ENCODE assay signal across 8 mouse cellular contexts in genomic region chr7:100465248-100465647, GRCm38 (mm10). TPM values are rescaled to one million over a fixed set of nuclear protein-coding genes. Genes with fewer than 3 reads are reported as not detected.
DNase-seq lines count a peak whose midpoint lies in the region; ATAC-seq and TF ChIP-seq lines count a peak whose summit lies in the region.

No protein-coding gene starts in this region.

- H3K4me1 ChIP-seq in intestine, embryonic 16.5 days (ENCODE audit: control insufficient read depth, insufficient read depth, low read length), result peaks cover 11% of the 10 kb centered on the region
- peaks cover 96% of the 10 kb centered on the region for H3K4me1 ChIP-seq in liver, embryonic 13.5 days (replicated peaks)
- H3K4me1 ChIP-seq in midbrain, postnatal 0 days (ENCODE audit: insufficient read depth, low read length), result no peaks in the 10 kb centered on the region

- H3K4me3 ChIP-seq in gastrocnemius, adult 2 months, result peak overlapping the region; percentile 60
- no peak overlapping the region for H3K4me3 ChIP-seq in intestine, embryonic 16.5 days (ENCODE audit: low read length)
- H3K4me3 ChIP-seq in liver, embryonic 13.5 days (replicated peaks), result peak overlapping the region; percentile 70
- no peak overlapping the region for H3K4me3 ChIP-seq in midbrain, postnatal 0 days (ENCODE audit: low read depth, low read length)

- no peak for TF ChIP-seq CTCF in gastrocnemius, adult 2 months (IDR thresholded peaks at IDR 0.05)
- TF ChIP-seq CTCF in midbrain, postnatal 0 days (IDR thresholded peaks at IDR 0.05), result no peak

- WGBS in intestine, embryonic 16.5 days, result 68% methylated on average over 4 of the region's 4 CpGs
- 64% methylated on average over 4 of the region's 4 CpGs for WGBS in liver, embryonic 13.5 days (ENCODE audit: insufficient replicate concordance)
- 80% methylated on average over 4 of the region's 4 CpGs for WGBS in midbrain, postnatal 0 days

- H3K9me3 ChIP-seq in intestine, embryonic 16.5 days (ENCODE audit: control insufficient read depth, low read length), result no peaks in the 10 kb centered on the region
- H3K9me3 ChIP-seq in liver, embryonic 13.5 days (replicated peaks), result no peaks in the 10 kb centered on the region
- no peaks in the 10 kb centered on the region for H3K9me3 ChIP-seq in midbrain, postnatal 0 days (ENCODE audit: low read length)

- H3K9ac ChIP-seq in intestine, embryonic 16.5 days (ENCODE audit: low read depth, low read length), result peak overlapping the region; percentile 17; the same call in 1 of the 2 replicates
- peak overlapping the region; percentile 94 for H3K9ac ChIP-seq in liver, embryonic 13.5 days
- H3K9ac ChIP-seq in midbrain, postnatal 0 days (replicated peaks; ENCODE audit: low read length, poor library complexity, severe bottlenecking), result no peak overlapping the region

- peaks cover 4% of the 10 kb centered on the region; the same call in 1 of the 2 replicates for H3K36me3 ChIP-seq in intestine, embryonic 16.5 days (ENCODE audit: control insufficient read depth, insufficient read depth, low read length)
- peaks cover 46% of the 10 kb centered on the region for H3K36me3 ChIP-seq in liver, embryonic 13.5 days
- H3K36me3 ChIP-seq in midbrain, postnatal 0 days (ENCODE audit: insufficient read depth, low read length), result peaks cover 16% of the 10 kb centered on the region

- DNase-seq in gastrocnemius, adult 2 months, result peak; percentile 66
- DNase-seq in gastrocnemius, postnatal 36 days, result no peak
- DNase-seq in adipocyte (ENCODE audit: low spot score), result peak; percentile 46
- no peak for DNase-seq in liver, embryonic 13.5 days
- DNase-seq in right cerebral cortex, adult 18-20 months, result no peak
- no peak for DNase-seq in midbrain, postnatal 0 days (ENCODE audit: low spot score)

- intact Hi-C loops in gastrocnemius, adult 2 months (cut with DNase I), result loop anchor here (5.0 kb wide), 1 partner anchor 33 kb away; no protein-coding TSS in a partner anchor
- intact Hi-C loops in gastrocnemius, postnatal 36 days (cut with DNase I), result no loop called here

- peak; percentile 82 for ATAC-seq in intestine, embryonic 16.5 days
- no peak for ATAC-seq in liver, embryonic 13.5 days (ENCODE audit: low read depth)
- ATAC-seq in megakaryocyte-erythroid progenitor cell, adult 5-6 weeks (replicated peaks; ENCODE audit: low FRiP score, low TSS enrichment, poor library complexity, severe bottlenecking), result no peak
- ATAC-seq in midbrain, postnatal 0 days (ENCODE audit: low FRiP score), result no peak

- peak overlapping the region; percentile 97 for H3K27ac ChIP-seq in gastrocnemius, adult 2 months
- peak overlapping the region; percentile 45; the same call in 1 of the 2 replicates for H3K27ac ChIP-seq in intestine, embryonic 16.5 days (ENCODE audit: low read length)
- peak overlapping the region; percentile 100 for H3K27ac ChIP-seq in liver, embryonic 13.5 days
- H3K27ac ChIP-seq in midbrain, postnatal 0 days (ENCODE audit: low read depth, low read length), result no peak overlapping the region

- no peaks in the 10 kb centered on the region for H3K27me3 ChIP-seq in intestine, embryonic 16.5 days (replicated peaks; ENCODE audit: control insufficient read depth, insufficient read depth, low read length)
- H3K27me3 ChIP-seq in liver, embryonic 13.5 days, result no peaks in the 10 kb centered on the region
- no peaks in the 10 kb centered on the region for H3K27me3 ChIP-seq in midbrain, postnatal 0 days (ENCODE audit: insufficient read depth, low read length)

- H3K4me2 ChIP-seq in intestine, embryonic 16.5 days (ENCODE audit: low read depth, low read length), result peak overlapping the region; percentile 28; the same call in 1 of the 2 replicates
- peak overlapping the region; percentile 85 for H3K4me2 ChIP-seq in liver, embryonic 13.5 days
- no peak overlapping the region for H3K4me2 ChIP-seq in midbrain, postnatal 0 days (ENCODE audit: low read depth, low read length, poor library complexity, severe bottlenecking)

RNA-seq across cellular contexts. Expression of gene Ucp3, which starts 7.5 kb away (rescaled TPM):
- 100 to 1,000 TPM; 141 to 174 TPM for total RNA-seq in gastrocnemius, adult 2 months (2021)
- 100 to 1,000 TPM; 173 to 239 TPM for total RNA-seq in gastrocnemius, postnatal 36 days (2021)
- polyA plus RNA-seq in intestine, embryonic 16.5 days (2015; fragmentation: Nextera tagmentation; extraction: Ambion mirVana), result not detected in 2 replicates
- not detected in 2 replicates for polyA plus RNA-seq in liver, embryonic 13.5 days (2015; fragmentation: Nextera tagmentation; extraction: Ambion mirVana)
- not detected in 2 replicates for total RNA-seq in megakaryocyte-erythroid progenitor cell, adult 5-6 weeks (2014; fragmentation: Nextera tagmentation)
- not detected in 2 replicates for total RNA-seq in megakaryocyte-erythroid progenitor cell, adult 5-6 weeks (2017)
- total RNA-seq in midbrain, postnatal 0 days (2014; rRNA removed), result not detected in 2 replicates
- polyA plus RNA-seq in midbrain, postnatal 0 days (2015; fragmentation: Nextera tagmentation; extraction: Ambion mirVana), result 0.06 and 0.16 TPM in 2 replicates

RNA-seq across cellular contexts. Expression of gene Ucp2, which starts 27.9 kb away (rescaled TPM):
- 10 to 100 TPM; 17.4 to 27.2 TPM for total RNA-seq in gastrocnemius, adult 2 months (2021)
- total RNA-seq in gastrocnemius, postnatal 36 days (2021), result 10 to 100 TPM; 29.8 to 36.9 TPM
- polyA plus RNA-seq in intestine, embryonic 16.5 days (2015; fragmentation: Nextera tagmentation; extraction: Ambion mirVana), result 368 and 382 TPM in 2 replicates
- 673 and 808 TPM in 2 replicates for polyA plus RNA-seq in liver, embryonic 13.5 days (2015; fragmentation: Nextera tagmentation; extraction: Ambion mirVana)
- 705 and 713 TPM in 2 replicates for total RNA-seq in megakaryocyte-erythroid progenitor cell, adult 5-6 weeks (2014; fragmentation: Nextera tagmentation)
- 103 and 164 TPM in 2 replicates for total RNA-seq in megakaryocyte-erythroid progenitor cell, adult 5-6 weeks (2017)
- 93.0 and 118 TPM in 2 replicates for total RNA-seq in midbrain, postnatal 0 days (2014; rRNA removed)
- 99.5 and 99.9 TPM in 2 replicates for polyA plus RNA-seq in midbrain, postnatal 0 days (2015; fragmentation: Nextera tagmentation; extraction: Ambion mirVana)

RNA-seq across cellular contexts. Expression of gene Dnajb13, which starts 49.5 kb away (rescaled TPM):
- total RNA-seq in gastrocnemius, adult 2 months (2021), result not detected
- not detected for total RNA-seq in gastrocnemius, postnatal 36 days (2021)
- 0.48 and 0.50 TPM in 2 replicates for polyA plus RNA-seq in intestine, embryonic 16.5 days (2015; fragmentation: Nextera tagmentation; extraction: Ambion mirVana)
- 2.5 TPM in 2 replicates for polyA plus RNA-seq in liver, embryonic 13.5 days (2015; fragmentation: Nextera tagmentation; extraction: Ambion mirVana)
- total RNA-seq in megakaryocyte-erythroid progenitor cell, adult 5-6 weeks (2014; fragmentation: Nextera tagmentation), result not detected in 2 replicates
- total RNA-seq in megakaryocyte-erythroid progenitor cell, adult 5-6 weeks (2017), result 0.05 and 1.8 TPM in 2 replicates
- 4.1 and 4.3 TPM in 2 replicates for total RNA-seq in midbrain, postnatal 0 days (2014; rRNA removed)
- 2.9 and 3.2 TPM in 2 replicates for polyA plus RNA-seq in midbrain, postnatal 0 days (2015; fragmentation: Nextera tagmentation; extraction: Ambion mirVana)

Comparison
In these comparisons a context has a peak if more than half of its experiments do, and no peak if none do; other contexts are left out.
1. DNase-seq: peak in gastrocnemius, adult 2 months (single experiment) and adipocyte (single experiment); none in gastrocnemius, postnatal 36 days (0 of 2), liver, embryonic 13.5 days (single experiment), right cerebral cortex, adult 18-20 months (single experiment) and midbrain, postnatal 0 days (single experiment).
2. H3K4me3 ChIP-seq: peak in gastrocnemius, adult 2 months (single experiment) and liver, embryonic 13.5 days (single experiment); none in intestine, embryonic 16.5 days (single experiment) and midbrain, postnatal 0 days (single experiment).
3. RNA of gene Ucp3, which starts 7.5 kb away (total RNA-seq): 173 to 239 TPM in gastrocnemius, postnatal 36 days and 141 to 174 TPM in gastrocnemius, adult 2 months; not detected in megakaryocyte-erythroid progenitor cell, adult 5-6 weeks and not detected in midbrain, postnatal 0 days; every median in the first group is over 100 times any median in the second.